Mouse (Mus musculus): Measurements from ENCODE around the gene Cma1. TPM values are rescaled to one million over a fixed set of nuclear protein-coding genes. Genes with fewer than 3 reads are reported as not detected.
"Not testable (repeated sequence)": the region's sequence is repeated elsewhere in the genome, so short reads cannot be mapped to it uniquely, and the experiment has no call there.

Gene Cma1
- not detected for total RNA-seq (2021)

DNA sequence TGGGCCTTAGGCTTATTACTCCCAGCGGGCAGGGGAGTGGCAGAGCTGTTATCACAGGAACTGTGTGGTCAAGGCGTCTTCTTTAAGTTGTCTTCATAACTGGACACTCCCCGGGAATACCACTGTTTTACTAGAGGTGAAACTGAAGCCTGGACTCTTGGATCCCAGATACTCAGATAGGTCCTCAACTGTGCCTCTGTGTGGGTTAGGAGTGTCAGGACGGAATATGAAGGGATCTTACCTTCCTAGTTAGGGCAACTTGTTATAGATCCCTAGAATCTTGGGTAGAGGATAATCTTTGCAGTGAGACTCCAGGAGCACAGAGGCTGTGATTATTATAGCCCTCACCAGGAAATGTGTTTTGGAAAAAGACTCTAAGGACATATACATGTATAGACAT is at the start of gene Cma1:
Gene Cma1 (minus strand): TSS at position 101 of the 400 bp plus-strand sequence.
- DNase-seq (ENCODE audit: low spot score in 2 of 2), result no peak
- intact Hi-C loops (cut with DNase I), result no loop called here

DNA sequence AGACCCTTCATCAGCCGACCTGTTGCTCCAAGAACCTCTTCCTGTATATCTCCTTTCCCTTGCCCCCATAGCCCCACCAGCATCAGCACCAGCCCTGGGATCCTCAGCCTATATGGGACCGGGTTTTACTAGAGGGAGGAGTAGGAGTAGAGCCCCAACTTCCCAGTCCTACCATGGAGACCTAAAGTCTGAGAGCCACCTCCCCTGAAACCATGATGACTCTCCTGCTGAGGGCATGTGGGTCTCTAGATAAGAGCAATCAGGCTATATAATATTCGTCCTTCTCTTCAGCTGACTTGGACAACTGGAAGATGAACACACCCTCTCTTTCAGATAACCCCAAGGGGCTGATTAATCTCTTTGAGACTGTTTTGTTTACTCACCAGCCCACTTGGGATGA is 43.0 kb upstream of the Cma1 start:
- intact Hi-C loops (cut with DNase I); DNase-seq (ENCODE audit: low spot score in 2 of 2): not testable (repeated sequence)

DNA sequence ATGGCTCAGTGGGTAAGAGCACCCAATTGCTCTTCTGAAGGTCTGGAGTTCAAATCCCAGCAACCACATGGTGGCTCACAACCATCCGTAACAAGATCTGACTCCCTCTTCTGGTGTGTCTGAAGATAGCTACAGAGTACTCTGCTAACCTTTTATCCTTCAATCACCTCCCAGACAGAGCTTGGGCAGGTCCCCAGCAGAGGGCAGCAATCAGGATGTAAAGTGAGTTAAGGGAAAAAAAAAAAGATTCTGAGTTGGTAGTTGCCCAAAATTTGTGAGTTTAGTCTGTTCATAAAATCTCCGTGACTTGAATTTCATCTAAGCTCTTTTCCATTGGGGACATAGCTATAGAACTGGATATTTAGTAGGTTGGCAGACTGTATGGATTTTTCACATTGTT is 19.4 kb upstream of the Cma1 start:
- DNase-seq (ENCODE audit: low spot score in 2 of 2); intact Hi-C loops (cut with DNase I): not testable (repeated sequence)

- no peak for DNase-seq (ENCODE audit: low spot score in 2 of 2)
- intact Hi-C loops (cut with DNase I), result no loop called here
Observed at GRCm38 (mm10) chr14:55963263-55963662, 18.8 kb upstream of the Cma1 start.

DNA sequence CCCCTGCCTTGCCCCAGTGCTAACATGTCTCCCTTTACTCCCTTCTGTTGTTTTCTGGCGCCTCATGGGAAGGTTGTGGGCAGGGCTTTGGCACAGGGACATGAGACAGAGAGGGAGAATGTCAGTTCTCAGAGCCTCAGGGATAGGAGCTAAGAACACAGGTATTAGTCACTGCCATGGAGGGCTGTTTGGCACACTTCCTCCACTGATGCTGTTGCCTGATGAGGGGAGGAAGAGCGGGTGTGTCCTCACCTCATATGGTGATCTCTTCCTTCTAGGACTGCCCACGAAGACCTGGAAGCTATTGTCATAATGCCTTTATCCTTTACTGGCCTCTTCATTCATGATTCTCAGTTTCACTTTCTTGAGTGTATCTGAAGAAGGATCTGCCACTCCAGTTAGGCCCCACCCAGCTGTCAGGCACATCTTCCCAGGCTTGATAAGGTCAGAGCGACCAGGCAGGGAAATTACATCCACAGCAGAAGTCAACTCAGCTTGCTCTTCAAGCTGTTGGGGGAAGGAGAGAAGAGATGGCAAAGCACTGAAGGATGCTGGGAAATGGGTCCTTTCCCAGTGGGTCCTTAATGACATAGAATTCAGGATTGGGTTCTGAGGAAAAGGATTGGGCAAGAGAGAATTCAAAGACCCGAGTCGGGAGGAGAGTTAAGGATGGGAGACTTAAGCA is 6.0 kb upstream of the Cma1 start, which contains the start of gene Cma2:
Gene Cma2 (plus strand): TSS at position 635 of the 685 bp plus-strand sequence.
- no peak for DNase-seq (ENCODE audit: low spot score in 2 of 2)
- intact Hi-C loops (cut with DNase I), result no loop called here

DNA sequence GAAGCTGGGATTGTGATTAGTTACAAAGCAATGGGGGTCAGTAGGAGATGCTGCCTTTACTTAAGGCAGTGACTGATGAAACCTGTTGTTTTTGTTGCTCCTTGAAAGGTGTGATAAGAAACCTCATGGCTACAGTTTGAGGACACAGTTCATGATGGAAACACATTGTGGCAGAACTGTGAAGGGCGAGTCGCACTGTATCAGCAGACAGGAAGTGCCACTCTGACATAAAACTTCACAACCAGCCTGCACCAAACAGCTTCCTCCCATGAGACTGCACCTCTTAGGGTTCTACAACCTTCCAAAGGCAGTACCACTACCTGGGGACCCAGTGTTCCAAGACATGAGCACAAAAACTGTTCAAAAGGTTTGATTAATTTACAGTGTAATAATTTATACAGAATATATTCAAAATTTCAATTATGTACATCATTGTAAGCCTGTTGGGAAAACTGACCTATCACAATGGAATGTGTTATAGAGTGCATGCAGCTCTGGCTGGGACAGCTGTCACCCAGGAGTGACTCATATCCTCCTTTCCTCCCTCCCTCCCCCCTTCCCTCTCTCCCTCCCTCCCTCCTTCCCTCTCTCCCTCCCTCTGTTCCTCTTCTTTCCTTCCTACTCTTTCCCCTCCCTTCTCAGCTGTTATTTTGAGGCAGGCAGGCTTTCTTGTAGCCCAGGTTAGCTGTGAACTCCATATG is 1.9 kb upstream of the Cma1 start:
- DNase-seq (ENCODE audit: low spot score in 2 of 2), result no peak
- intact Hi-C loops (cut with DNase I), result no loop called here

DNA sequence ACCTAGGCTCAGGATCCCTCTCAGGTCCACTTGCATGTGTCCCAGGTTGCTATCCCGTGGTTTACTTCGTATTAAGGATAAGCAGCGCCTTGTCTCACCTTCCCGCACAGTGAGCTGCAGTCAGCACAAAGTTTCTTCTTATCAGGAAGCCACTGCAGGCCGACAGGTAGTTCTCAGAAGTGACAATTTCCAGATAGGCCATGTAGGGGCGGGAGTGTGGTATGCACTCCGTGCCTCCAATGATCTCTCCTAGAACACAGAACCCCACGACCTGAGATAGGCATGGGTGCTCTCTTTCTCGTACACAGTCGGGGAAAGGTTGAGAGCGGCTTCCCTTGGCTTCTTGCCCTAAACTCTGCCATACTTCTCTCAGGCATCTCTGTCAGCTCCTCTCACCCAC is 874 bp downstream of the Cma1 start:
- DNase-seq (ENCODE audit: low spot score in 2 of 2), result no peak
- intact Hi-C loops (cut with DNase I), result no loop called here

DNA sequence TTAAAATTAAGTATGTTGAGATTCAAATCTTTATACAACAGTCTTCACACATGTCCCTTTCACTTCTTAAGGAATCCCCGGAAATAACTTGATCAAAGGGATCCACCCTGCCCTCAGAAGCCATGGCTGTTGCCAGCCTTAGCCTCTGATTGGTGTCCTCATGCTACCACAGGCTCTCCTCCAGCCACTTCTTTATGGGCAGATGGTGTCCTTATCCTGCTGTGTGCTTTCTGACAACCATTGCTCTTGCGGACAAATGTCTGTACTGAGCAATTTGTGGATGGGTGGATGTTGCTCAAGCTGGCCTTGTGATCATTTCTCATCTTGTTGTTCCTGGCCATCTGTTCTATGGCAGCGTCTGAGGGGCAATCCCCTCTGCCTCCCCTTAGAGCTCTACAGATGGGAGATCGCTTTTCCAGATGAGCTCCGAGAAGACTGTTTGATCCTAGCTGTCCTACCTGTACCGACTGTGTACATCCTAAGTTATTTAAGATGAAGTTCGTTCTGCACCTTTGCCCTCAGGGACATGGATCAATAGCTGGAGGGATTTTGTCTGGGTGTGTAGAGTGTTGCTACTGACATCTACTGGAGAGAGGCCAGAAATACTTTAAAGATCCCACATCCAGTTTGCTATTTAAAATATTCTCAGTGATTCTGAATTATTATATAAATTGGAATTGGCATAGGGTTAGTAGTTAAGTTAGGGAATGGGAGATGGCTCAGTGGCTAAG is 4.2 kb downstream of the Cma1 start:
- intact Hi-C loops (cut with DNase I), result no loop called here
- no peak for DNase-seq (ENCODE audit: low spot score in 2 of 2)

- intact Hi-C loops (cut with DNase I), result no loop called here
- DNase-seq (ENCODE audit: low spot score in 2 of 2), result no peak
Observed at GRCm38 (mm10) chr14:55933586-55933985, 10.9 kb downstream of the Cma1 start.

DNA sequence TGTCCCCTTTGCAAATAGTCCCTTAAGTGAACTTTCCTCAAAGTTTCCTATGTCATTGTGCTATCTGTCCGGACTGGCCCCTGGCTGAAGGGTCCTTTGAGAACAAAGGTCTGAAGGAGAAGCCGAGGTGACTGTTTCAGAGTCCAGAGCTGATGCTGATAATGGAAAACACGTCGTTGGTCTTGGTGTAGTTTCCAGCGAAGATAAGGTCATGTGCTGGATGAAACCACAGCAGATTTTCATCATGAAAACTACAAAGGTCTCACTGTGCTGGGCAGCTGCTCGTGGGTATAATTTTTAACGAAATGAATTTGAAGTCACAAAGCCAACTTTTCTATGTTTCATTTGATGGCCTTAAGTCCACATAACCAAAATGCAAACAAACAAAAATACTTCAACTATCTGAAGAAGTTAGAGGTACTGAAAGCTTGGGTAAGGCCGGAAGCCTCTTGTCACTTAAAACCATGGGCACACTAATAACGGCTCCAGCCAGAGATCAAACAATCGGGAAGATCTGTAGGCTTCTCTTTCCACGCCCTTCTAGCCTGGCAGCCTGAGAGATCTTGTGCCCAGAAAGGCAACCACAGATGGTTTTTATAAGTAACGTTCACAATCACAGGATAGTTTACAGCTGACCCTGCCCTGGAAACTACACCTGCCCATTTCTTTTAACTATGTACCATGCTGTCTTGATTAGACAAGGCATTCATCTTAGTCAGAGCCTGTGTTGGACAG is 15.0 kb downstream of the Cma1 start:
- intact Hi-C loops (cut with DNase I), result no loop called here
- no peak for DNase-seq (ENCODE audit: low spot score in 2 of 2)

DNA sequence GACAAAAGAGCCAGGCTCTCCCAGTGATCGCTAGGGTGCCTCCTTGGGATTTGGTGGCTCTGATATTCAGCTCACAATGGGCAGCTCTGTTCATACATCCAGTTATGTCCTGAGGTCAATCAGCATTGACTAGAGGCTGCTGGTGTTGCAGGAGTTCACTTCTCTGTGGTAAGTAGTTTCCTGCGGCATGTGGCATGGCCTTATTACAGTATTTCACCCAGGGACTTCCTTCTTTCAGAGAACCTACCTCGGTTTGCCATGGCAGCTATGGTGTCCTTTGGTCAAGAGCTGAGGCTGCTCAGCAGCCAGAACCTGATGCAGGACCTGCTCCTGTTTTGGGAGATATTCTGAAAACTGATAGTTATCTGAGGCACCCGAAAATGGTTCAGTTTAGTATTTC is 17.6 kb downstream of the Cma1 start:
- intact Hi-C loops (cut with DNase I), result no loop called here
- DNase-seq (ENCODE audit: low spot score in 2 of 2), result no peak

DNA sequence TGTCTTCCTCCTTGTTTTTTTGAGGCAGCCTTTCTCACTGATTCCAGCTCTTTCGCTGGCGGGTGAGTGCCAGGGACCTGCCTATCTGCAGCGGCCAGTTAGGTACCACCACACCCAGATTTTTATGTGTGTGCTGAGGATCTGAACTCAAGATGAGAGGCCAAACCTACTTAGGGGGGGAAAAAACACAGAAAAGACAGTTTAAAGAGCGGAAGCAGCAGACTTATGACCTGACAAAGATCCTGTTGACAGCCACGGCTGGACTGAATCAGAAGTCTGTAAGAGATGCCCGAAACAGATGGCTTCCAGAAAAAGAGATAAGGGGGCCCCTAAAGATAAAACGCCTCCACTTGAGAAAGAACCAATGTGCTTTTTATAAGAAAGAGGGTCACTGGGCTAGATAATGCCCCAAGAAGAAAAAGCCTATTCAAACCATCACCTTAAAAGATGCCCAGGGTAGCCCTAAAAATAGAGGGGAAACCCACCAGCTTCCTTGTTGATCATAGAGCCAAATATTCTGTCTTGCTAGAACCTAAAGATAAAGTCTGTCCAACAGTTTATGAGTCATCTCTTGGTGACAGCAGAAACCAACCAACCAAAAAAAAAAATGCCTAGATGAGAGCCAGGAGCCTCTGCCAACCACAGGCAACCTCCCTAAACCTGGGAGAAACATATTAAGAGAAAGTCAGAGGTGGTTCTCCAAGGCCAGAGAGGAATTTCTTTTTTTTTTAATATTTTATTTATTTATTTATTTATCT is 21.8 kb downstream of the Cma1 start:
- intact Hi-C loops (cut with DNase I), result no loop called here

GRCm38 (mm10) chr14:55918240-55919082 is 26.0 kb downstream of the Cma1 start:
- peak; percentile 36 to 58 for DNase-seq (ENCODE audit: low spot score in 2 of 2)
- intact Hi-C loops (cut with DNase I), result loop anchor here (2.0 to 5.0 kb wide), 3 partner anchors 46 to 151 kb away; partner anchors contain the start of genes Ltb4r1 and Nfatc4

More for the DNA sequence above, 21.8 kb downstream of the Cma1 start:
- DNase-seq (ENCODE audit: low spot score in 2 of 2), result no peak

DNA sequence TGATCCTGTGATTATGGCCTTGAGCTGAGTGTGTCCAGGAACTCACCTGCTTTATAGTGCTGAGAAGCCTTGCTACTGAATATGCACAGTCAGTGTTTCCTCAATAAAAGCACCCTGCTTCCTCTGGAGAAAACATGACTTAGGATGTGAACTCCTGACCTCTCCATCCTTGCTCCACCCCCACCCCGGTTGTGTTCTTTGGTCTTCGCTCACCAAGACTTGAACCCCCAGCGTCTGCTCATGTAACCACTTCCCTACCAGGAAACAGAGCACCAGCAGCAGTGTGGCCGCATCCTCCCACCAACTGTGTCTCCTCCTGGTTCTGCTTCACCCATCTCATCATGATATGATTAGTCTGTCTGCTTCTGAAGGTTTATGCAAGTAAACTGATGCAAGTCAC is 31.1 kb downstream of the Cma1 start:
- DNase-seq (ENCODE audit: low spot score in 2 of 2), result no peak
- intact Hi-C loops (cut with DNase I), result no loop called here

DNA sequence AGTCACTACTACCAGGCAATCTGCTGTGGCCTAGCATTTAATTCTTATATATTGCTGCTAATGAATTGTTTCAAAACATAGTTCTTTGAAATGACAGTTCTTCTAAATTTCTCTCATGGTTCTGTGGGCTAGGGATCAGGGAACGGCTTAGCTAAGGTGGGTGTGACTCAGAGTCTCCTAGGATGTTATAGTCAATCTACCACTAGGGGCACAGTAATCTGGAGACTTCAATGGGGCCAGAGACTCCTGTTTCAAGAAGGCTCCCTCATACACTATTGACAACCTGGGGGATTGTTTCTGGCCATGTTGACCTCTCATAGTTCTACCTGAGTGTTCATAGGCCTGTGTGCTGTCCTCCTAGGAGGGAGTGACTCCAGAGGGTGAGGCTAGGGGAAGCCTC is 39.0 kb downstream of the Cma1 start:
- no peak for DNase-seq (ENCODE audit: low spot score in 2 of 2)
- intact Hi-C loops (cut with DNase I), result no loop called here

DNA sequence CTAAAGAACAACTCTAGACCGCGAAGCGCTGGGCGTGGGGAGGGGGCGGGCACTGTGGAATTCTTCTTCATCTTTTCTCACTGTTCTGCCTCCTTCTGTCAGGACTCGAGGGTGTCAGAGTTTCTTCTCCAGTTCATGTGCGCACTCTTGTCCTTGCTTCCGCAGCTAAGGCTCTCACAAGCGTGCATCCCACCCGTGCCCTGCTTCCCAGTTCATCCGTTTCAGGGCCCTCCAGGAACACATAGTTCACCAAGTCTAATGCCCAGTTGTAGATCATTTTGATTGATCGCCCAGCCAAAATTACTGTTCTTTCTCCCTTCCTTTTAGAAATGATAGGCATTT is 44.1 kb downstream of the Cma1 start:
- intact Hi-C loops (cut with DNase I), result no loop called here

DNA sequence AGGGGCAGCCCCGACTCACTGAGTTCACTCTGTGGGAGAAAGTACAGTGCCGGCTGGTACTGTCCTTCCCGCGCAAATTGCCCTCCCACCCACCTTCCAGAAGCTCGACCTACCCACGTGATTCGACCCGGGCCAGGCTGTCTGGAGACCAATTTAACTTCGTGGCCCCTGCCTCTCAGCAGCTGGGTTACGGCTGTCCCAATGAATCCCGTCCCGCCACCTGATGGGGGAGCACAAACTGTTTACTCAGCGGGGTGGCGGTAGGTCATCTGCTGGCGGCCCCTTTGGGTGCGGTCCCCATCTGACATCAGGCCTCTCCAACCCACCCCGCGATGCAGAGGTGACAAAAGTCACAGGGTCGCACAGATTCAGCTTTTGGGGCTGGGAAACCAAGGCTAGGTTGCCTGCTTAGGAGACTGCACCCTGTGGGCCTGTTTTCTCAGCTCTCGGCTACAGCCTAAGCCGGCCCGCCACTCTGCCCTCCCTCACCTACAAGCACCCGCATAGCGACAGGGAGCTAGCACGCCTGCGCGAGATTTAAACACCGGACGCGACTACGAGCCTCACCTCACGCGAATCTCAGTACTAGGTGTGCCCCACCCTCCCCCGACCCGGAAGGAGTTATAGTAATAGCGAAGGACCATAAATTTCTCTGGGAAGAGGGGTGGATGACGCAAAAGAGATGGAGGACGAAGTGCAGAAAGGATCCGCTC is 44.6 kb downstream of the Cma1 start, which contains the start of gene Sdr39u1:
Gene Sdr39u1 (minus strand): TSS at position 593 of the 713 bp plus-strand sequence.
- peak; percentile 87 for DNase-seq (ENCODE audit: low spot score in 2 of 2)
- intact Hi-C loops (cut with DNase I), result no loop called here

More for the DNA sequence above, 44.1 kb downstream of the Cma1 start:
- no peak for DNase-seq (ENCODE audit: low spot score in 2 of 2)

DNA sequence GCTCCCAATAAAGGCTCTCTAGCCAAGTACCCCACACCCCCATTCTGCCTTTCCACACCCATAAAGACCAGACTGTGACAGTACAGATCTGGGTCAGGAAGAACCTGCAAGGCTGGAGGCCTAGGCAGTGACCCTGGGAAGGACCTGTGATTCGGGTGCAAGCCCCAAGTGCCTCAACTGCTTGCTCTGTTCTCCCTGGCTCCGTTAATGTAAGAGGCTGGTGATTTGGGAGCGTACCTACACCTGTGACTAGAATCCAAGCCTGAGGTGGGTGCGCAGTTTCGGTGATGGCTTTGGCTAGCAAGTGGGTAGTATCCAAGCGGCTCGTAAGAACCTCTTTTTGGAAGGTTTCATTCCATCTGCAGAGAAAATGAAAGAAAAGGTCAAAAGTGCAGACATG is 45.5 kb downstream of the Cma1 start:
- intact Hi-C loops (cut with DNase I), result no loop called here
- no peak for DNase-seq (ENCODE audit: low spot score in 2 of 2)
